Mouse (Mus musculus) CH12.LX (cell line): Measurements from ENCODE around the gene Nfatc2ip.

Experiments
- CTCF ChIP-seq, 2 experiments: IDR thresholded peaks in 1 of 2; conservative IDR thresholded peaks in 1 of 2; 2 replicates each; pipeline ENCODE4 v1.5.1; 2011 to 2012; ENCODE audit warnings: low read depth in 2 of 2, low read length in 2 of 2, improper control_type of control experiment in 1 of 2, inconsistent platforms in 1 of 2, mild to moderate bottlenecking in 1 of 2, moderate library complexity in 1 of 2
- EP300 ChIP-seq: IDR thresholded peaks from 2 replicates; pipeline ENCODE4 v1.6.1; 2011; ENCODE audit warnings: low read length, improper control_type of control experiment
- ETS1 ChIP-seq: conservative IDR thresholded peaks from 2 replicates; pipeline ENCODE4 v1.6.1; 2012; ENCODE audit warnings: low read depth, mild to moderate bottlenecking, inconsistent platforms, low read length, improper control_type of control experiment, moderate library complexity
- JUN ChIP-seq: IDR thresholded peaks from 2 replicates; pipeline ENCODE4 v1.6.1; 2011; ENCODE audit warnings: low read depth, mild to moderate bottlenecking, low read length, improper control_type of control experiment, moderate library complexity; ENCODE audit not compliant: insufficient read depth
- MAX ChIP-seq: IDR thresholded peaks from 2 replicates; pipeline ENCODE4 v1.6.1; 2011; ENCODE audit warnings: low read length, improper control_type of control experiment
- MXI1 ChIP-seq: IDR thresholded peaks from 2 replicates; pipeline ENCODE4 v1.6.1; 2011; ENCODE audit warnings: mild to moderate bottlenecking, low read depth, low read length, improper control_type of control experiment
- NELFE ChIP-seq: IDR thresholded peaks from 2 replicates; pipeline ENCODE4 v1.6.1; 2011; ENCODE audit warnings: low read depth, low read length, improper control_type of control experiment
- NRF1 ChIP-seq: IDR thresholded peaks from 2 replicates; pipeline ENCODE4 v1.6.1; 2014; ENCODE audit warnings: low read depth, mild to moderate bottlenecking, inconsistent platforms, low read length, improper control_type of control experiment, moderate library complexity
- RCOR1 ChIP-seq: conservative IDR thresholded peaks from 2 replicates; pipeline ENCODE4 v1.6.1; 2012; ENCODE audit warnings: low read depth, mild to moderate bottlenecking, inconsistent platforms, low read length, improper control_type of control experiment
- SIN3A ChIP-seq: IDR thresholded peaks from 2 replicates; pipeline ENCODE4 v1.6.1; 2012; ENCODE audit warnings: low read length, improper control_type of control experiment, inconsistent platforms

- TF ChIP-seq CTCF (conservative IDR thresholded peaks at IDR 0.05 in 1 of 2, IDR thresholded peaks at IDR 0.05 in 1 of 2; ENCODE audit: low read depth in 2 of 2, low read length in 2 of 2) (no peak), JUN (no peak), ETS1 (no peak), EP300 (no peak), MXI1 (no peak), NRF1 (no peak), SIN3A (no peak), NELFE (no peak), RCOR1 (no peak), MAX (no peak)
These were observed 14.5 kb upstream of the Nfatc2ip start for GRCm38 (mm10) chr7:126411061-126411460.
